Mouse (Mus musculus) liver, postnatal 0 days (tissue): ENCODE measurements around the gene Mal.

Source experiments
- CTCF ChIP-seq: sonication (generic); IDR thresholded peaks from 2 replicates; pipeline ENCODE4 v1.5.1; 2016; ENCODE audit warnings: antibody characterized with exemption, low read depth
- EP300 ChIP-seq: IDR thresholded peaks from 2 replicates; pipeline ENCODE4 v1.6.1; 2016; ENCODE audit warnings: antibody characterized with exemption, low read depth, mild to moderate bottlenecking

DNA sequence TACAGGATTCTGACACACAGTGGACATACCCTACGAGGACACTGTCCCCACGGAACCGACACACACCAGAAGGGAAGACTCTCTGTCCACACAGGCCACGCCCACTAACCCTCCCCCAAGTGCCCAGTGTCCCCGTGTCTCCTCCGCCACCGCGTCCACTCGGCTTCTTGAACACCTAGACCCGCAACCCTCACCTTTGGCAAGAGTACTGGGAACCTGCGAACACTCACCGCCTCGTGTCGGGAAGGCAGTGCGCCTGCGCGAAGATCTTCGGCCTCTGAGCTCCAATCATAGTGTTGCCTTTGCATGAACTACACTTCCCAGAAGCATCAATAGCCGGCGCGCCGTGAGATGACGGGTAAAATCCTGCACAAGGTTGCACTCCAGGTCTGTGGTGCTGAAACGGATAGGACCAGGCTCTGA is 72.0 kb downstream of the Mal start:
- TF ChIP-seq CTCF (no peak), EP300 (no peak)
